Mouse (Mus musculus) lung, postnatal 36 days (tissue): ENCODE data around the gene Mcf2.
A peak's percentile ranks its signal among the peaks of the same experiment; 100 is the strongest.

ENCODE experiments used
- DNase-seq: peaks from one replicate; pipeline ENCODE4 v3.0.0; 2022; ENCODE audit warnings: mixed read lengths

Gene Mcf2

DNA sequence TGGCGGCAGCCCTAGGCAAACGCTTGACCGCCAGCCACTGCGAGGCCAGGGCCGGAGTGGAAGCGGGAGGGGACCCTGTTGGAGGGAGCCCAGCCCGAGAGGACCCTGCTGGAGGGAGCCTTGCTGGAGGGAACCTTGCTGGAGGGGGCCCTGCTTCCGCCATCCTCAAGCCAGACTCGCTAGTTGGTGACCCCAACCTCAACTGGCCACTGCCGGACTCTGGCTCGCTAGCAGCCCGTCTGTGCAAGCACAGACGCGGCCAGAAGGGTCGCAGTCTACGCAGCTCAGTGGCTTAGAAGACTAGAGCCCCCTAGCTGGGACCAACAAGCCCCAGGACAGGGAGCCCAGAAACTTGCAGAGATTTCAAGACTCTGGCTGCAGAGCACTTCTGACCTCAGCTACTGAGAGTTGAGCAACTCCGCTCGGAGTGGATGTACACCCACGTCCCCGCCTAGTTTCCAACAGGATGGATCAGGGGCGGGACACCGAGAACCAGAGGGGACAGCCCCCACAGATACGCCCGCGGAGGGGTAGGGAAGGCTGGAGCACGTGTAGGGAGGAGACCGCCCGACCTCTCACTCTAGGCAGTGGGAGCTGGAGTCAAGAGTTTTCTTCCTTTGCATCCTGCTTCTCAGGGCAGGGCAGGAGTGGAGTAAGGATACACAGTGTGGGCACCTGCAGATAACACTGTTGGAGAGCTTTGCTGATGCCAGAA lies at the start of gene Mcf2:
TSS of gene Mcf2 (minus strand) at position 346 of the 715 bp plus-strand sequence.
- DNase-seq, result no peak

GRCm38 (mm10) chrX:60187726-60188125 lies 8.8 kb upstream of the Mcf2 start:
- DNase-seq, result no peak

DNA sequence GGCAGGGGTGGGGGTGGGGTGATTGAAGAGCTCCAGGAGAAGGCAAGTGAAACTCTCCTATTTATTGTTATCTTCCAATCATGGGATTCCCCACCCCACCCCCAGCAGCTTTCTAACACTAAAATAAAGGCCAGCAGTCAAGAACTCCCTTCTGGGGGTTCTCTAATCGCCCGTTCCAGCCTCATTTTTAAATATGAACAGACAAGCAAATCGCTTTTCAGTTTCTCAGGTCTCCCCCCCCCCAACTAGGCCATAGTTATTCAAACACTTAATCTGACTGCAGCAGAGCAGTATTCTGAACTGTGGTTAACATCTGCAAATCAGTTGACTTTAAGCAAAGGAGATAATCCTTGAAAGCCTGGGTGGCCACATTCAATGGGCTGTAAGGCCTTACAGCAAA lies 3.7 kb upstream of the Mcf2 start:
- DNase-seq, result no peak

DNA sequence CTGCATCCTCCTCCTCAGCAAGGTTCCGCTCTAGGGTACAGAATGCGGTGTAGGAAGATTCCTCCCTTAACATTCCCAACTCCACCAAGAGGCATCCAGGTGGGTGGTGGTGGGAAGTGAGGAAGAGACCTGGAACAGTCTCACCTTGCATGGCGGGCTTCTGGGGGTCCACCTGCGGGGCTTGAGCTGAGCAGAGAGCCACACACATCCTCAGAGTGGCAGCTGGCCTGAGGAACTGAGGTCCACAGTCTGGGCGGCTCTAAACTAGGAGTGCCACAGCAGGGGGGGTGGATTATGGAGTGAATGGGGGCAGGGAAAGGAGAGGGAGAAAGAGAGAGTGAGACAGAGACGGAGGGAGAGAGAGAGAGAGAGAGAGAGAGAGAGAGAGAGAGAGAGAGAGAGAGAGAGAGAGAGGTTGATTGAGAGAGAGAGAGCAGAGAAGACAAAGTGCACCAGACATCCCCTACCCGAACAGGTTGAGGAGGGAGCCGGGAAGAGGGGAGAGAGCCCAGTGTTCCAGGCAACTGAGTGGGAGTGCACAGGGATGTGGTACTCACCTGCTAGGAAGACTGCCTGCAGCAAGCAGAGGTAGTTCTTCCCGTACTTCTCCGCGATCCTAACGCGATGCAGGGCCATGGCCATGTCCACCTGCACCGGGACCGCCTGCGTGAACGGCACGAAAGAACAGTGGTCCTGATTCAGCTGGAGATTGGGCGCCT lies 705 bp downstream of the Mcf2 start:
- no peak for DNase-seq

GRCm38 (mm10) chrX:60170106-60170505 lies 8.8 kb downstream of the Mcf2 start:
- DNase-seq, result no peak

DNA sequence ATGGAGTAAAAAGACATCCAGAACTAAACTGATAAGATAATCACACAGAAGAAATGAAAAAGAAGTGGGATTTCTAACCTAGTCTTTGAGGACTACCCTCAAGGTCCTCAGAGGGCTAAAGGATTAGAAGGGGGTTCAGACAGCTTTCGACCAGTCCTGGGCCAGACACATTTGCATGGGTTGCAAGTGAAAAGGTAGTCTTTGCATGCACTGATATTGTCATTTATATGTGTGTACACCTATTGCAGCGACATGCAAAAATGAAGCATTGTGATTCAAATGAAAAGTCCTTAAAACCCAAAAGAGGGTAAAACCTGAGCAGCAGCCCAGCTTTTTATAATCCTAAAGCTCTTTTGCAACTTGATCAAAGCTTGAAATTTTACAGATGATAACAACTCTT lies 9.4 kb downstream of the Mcf2 start:
- DNase-seq, result no peak

DNA sequence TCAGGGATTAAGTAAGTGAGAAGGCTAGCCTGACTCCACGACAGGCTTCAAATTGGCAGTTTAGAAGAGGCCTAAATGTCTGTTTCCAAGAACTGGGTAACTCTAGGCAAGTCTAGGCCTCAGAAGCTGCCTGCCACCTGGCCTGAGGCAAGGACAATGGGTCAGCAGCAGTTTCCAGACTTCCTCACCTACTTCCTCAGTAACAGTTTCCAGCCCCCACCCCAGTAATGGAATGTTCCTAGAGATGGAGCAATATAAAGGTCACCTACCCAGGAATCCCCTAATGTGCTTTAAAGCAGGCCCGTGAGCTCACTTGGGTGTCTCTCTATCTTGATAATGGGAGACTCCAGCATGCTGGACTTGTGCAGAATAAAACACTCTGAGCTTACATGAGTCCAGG lies 10.1 kb downstream of the Mcf2 start:
- DNase-seq, result no peak

- DNase-seq, result no peak
These were observed 31.5 kb downstream of the Mcf2 start for GRCm38 (mm10) chrX:60147268-60147974.

DNA sequence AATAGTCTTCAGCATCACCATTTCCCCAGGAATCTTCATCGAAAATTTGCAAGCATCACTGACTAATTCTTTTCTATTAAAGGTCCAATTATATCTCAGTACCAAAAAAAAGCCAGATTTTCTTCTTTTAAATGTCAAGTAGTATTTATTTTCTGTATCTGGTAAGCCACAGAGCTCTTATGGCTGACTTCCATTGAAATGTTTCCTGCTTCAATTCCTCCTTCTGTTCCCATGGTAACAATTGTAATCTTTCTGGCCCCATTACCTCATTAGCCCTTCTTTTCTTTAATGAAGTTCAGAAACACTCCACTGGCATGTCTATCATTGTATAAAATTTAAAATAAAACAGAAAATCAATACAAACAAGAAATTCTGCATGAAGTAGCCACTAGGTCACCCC lies 103.5 kb downstream of the Mcf2 start:
- DNase-seq, result no peak

DNA sequence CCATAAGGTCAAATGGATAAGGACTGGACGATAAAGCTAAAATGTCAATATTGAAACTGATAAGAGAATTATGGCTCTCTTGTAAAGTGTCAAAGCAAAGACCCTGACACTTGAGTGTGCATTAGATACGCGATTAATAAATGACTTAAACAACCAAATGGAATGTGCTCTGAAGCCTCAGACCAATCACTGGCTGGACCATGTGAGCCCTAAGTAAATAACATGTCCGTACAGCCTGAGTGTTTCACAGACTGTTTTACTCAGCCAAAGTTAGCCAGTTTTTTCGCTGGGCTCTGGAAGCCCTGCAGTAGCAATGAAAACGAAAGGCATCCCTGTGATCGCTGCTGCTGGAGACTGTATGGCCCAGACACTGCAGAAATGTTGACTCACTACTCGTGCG lies 123.7 kb downstream of the Mcf2 start:
- DNase-seq, result no peak

- DNase-seq, result no peak
These were observed 124.1 kb downstream of the Mcf2 start for GRCm38 (mm10) chrX:60054745-60055144.

DNA sequence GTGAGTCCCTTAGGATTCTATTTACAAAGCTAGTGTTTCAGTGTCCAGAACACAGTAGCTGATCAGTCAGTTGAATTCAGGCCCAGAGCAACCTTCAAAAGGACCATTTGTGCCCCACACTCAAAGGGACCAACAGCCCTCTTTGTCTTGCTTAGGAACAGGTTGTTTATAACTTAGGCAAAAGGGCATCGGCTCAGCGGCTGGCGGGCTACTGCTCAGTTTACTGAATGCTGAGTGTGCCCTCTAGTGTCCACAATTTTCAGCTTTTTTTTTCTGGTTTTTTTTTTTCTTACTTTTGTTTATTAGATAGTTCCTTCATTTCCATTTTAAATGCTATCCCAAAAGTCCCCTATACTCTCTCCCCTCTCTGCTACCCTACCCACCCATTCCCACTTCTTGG lies 152.2 kb downstream of the Mcf2 start:
- peak; percentile 28 for DNase-seq

- peak; percentile 23 for DNase-seq
These were observed 157.3 kb downstream of the Mcf2 start for GRCm38 (mm10) chrX:60021595-60021994.

GRCm38 (mm10) chrX:60021007-60021406 lies 157.9 kb downstream of the Mcf2 start:
- no peak for DNase-seq

DNA sequence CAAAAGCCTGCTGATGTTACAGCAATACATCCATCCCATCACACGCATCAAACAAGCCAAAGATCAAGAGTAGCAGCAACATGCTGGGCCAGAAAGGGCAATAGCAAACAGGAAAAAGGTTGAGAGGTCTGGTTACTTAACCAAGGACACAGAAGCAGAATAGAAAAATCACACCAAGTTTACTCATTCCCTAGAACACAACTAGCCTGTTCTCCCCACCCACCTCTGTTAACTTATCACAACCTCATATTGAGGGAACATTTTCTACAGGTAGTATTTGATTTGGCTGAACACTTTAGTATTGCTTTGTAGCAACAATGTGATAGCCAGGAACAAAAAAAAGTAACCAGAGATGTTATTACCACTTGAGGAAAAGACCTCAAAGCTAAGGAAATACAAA lies 164.3 kb downstream of the Mcf2 start:
- no peak for DNase-seq

- DNase-seq, result peak; percentile 66
These were observed 165.7 kb downstream of the Mcf2 start for GRCm38 (mm10) chrX:60013084-60013676.
